Mouse (Mus musculus) neural tube, embryonic 14.5 days (tissue): ENCODE measurements at regions not wholly inside any gene's neighbourhood (a gene's known extent, or its start where the extent isn't known, plus 50 kb on each side); places are given as distances from the start of the nearest gene placed in this dataset.

Experiments
- ATAC-seq: fragments of 200-750 bp; cut with Nextera tagmentation; 2 replicates; pipeline ENCODE4 v1.8.0; 2017; ENCODE audit warnings: low read depth, mild to moderate bottlenecking, moderate TSS enrichment, moderate library complexity
- H3K27ac ChIP-seq: fragments of 300-500 bp; sonication (generic); 2 replicates; pipeline ENCODE4 v1.5.1; 2014; ENCODE audit warnings: low read depth, mild to moderate bottlenecking, control low read depth, low read length, moderate library complexity, mixed read lengths
- H3K27me3 ChIP-seq: fragments of 300-500 bp; sonication (generic); 2 replicates; pipeline ENCODE4 v1.6.1; 2014; ENCODE audit warnings: low read length; ENCODE audit not compliant: control insufficient read depth, insufficient read depth
- H3K36me3 ChIP-seq: fragments of 300-500 bp; sonication (generic); 2 replicates; pipeline ENCODE4 v1.6.1; 2014; ENCODE audit warnings: low read length, mixed read lengths; ENCODE audit not compliant: control insufficient read depth, insufficient read depth
- H3K4me1 ChIP-seq: fragments of 300-500 bp; sonication (generic); 2 replicates; pipeline ENCODE4 v1.6.1; 2014; ENCODE audit warnings: low read length; ENCODE audit not compliant: control insufficient read depth, insufficient read depth
- H3K4me2 ChIP-seq: fragments of 300-500 bp; sonication (generic); 2 replicates; pipeline ENCODE4 v1.6.1; 2014; ENCODE audit warnings: mild to moderate bottlenecking, low read depth, low read length, control low read depth
- H3K4me3 ChIP-seq: fragments of 300-500 bp; sonication (generic); 2 replicates; pipeline ENCODE4 v1.5.1; 2014; ENCODE audit warnings: low read depth, low read length, control low read depth, mixed read lengths
- H3K9ac ChIP-seq: fragments of 300-500 bp; sonication (generic); replicated peaks from 2 replicates; pipeline ENCODE4 v1.6.1; 2014; ENCODE audit warnings: low read depth, mild to moderate bottlenecking, control low read depth, low read length, mixed read lengths
- H3K9me3 ChIP-seq: fragments of 300-500 bp; sonication (generic); 2 replicates; pipeline ENCODE4 v1.6.1; 2016; ENCODE audit warnings: low read length; ENCODE audit not compliant: control insufficient read depth
- WGBS: fragments of 180-500 bp; shearing (Covaris S2); extraction: QIAGEN DNeasy Blood & Tissue Kit; methylation state at CpG from one replicate; pipeline ENCODE4 v1.1.7; 2014; 5-methylcytosine and 5-hydroxymethylcytosine counted together

DNA sequence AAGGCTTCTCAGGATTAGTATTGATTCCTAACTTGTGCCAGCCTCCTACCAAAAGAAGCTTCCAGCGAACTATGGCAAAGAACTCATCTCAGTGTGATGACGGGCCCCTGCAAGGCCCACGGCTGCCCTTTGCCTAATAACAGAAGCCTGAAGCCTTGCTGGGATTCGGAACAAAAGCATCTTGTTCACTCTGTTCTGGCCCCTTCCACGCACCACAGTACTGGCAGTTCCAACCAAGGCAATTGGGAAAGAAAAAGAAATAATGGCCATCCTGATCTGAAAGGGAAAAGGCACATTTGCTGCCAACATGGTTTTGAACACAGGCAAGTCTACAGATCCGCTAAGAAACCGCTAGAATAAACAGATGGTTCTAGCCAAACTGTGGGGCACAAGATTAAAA is 150.4 kb upstream of the Tcerg1l start:
- no peak overlapping the region for H3K4me3 ChIP-seq
- H3K27me3 ChIP-seq, result no peaks in the 10 kb centered on the region
- 63% methylated on average over 7 of the region's 7 CpGs for WGBS
- no peaks in the 10 kb centered on the region for H3K4me1 ChIP-seq
- H3K9me3 ChIP-seq, result no peaks in the 10 kb centered on the region
- no peak for ATAC-seq
- H3K9ac ChIP-seq, result no peak overlapping the region
- H3K4me2 ChIP-seq, result no peak overlapping the region
- no peaks in the 10 kb centered on the region for H3K36me3 ChIP-seq
- H3K27ac ChIP-seq, result no peak overlapping the region

GRCm38 (mm10) chr7:138538048-138538831 is 140.7 kb upstream of the Tcerg1l start:
- Histone ChIP-seq H3K27ac (no peak overlapping the region), H3K4me2 (no peak overlapping the region), H3K9me3 (no peaks in the 10 kb centered on the region), H3K9ac (no peak overlapping the region), H3K4me3 (no peak overlapping the region), H3K4me1 (no peaks in the 10 kb centered on the region), H3K27me3 (no peaks in the 10 kb centered on the region), H3K36me3 (no peaks in the 10 kb centered on the region)
- no peak for ATAC-seq
- WGBS, result 47% methylated on average over 18 of the region's 18 CpGs

GRCm38 (mm10) chr7:138526143-138526542 is 128.6 kb upstream of the Tcerg1l start:
- 98% methylated on average over 2 of the region's 2 CpGs for WGBS
- Histone ChIP-seq H3K27me3 (no peaks in the 10 kb centered on the region), H3K9ac (no peak overlapping the region), H3K36me3 (no peaks in the 10 kb centered on the region), H3K4me1 (no peaks in the 10 kb centered on the region), H3K4me2 (no peak overlapping the region), H3K27ac (no peak overlapping the region), H3K9me3 (no peaks in the 10 kb centered on the region), H3K4me3 (no peak overlapping the region)
- ATAC-seq, result no peak

DNA sequence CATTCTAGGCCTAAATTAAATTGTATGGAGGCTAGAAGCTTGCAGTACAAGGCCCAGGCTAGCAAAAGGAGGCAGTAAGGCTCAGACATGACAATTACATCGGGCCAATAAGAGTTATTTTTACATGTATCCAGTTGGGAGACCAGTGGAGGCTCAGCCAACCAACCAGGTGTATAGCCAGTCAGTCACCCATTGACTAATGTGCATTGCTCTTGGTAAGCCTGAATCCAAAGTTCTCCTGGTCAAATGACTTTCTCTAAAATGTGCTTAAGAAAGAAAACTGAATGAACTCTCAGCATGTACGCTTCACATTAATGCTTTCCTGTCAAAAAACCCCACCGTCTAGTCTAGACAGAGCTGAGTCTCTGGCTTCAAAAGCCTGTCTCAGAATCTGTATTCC is 127.4 kb upstream of the Tcerg1l start:
- Histone ChIP-seq H3K4me3 (no peak overlapping the region), H3K27ac (no peak overlapping the region), H3K27me3 (no peaks in the 10 kb centered on the region), H3K4me1 (no peaks in the 10 kb centered on the region), H3K9me3 (no peaks in the 10 kb centered on the region), H3K36me3 (no peaks in the 10 kb centered on the region), H3K9ac (no peak overlapping the region), H3K4me2 (no peak overlapping the region)
- no peak for ATAC-seq
- 80% methylated on average over 3 of the region's 3 CpGs for WGBS

GRCm38 (mm10) chr7:138514171-138514570 is 116.6 kb upstream of the Tcerg1l start:
- Histone ChIP-seq H3K4me3 (no peak overlapping the region), H3K27ac (no peak overlapping the region), H3K4me1 (no peaks in the 10 kb centered on the region), H3K4me2 (no peak overlapping the region), H3K9ac (no peak overlapping the region), H3K27me3 (no peaks in the 10 kb centered on the region), H3K36me3 (no peaks in the 10 kb centered on the region), H3K9me3 (no peaks in the 10 kb centered on the region)
- WGBS, result 90% methylated on average over 2 of the region's 2 CpGs
- no peak for ATAC-seq

DNA sequence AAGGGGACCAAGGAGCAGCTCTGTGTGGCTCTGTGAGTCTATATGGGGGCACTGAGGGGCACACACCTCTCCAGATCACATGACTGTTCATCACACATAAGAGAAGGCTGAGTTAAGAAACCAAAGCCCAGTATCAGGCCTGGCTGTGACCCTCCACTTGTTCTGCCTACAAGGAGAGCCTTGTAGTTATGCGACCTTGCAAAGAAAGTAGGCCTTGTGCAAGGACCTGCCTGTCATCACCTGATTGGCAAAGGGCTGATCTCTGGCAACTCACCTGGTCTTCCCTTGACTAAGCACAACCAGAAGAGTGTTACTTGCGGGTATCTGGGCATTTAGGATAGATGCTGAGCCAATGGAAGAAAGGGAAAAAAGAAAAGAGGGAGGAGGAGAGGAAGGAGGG is 107.7 kb upstream of the Tcerg1l start:
- no peaks in the 10 kb centered on the region for H3K9me3 ChIP-seq
- no peak overlapping the region for H3K4me2 ChIP-seq
- H3K27ac ChIP-seq, result no peak overlapping the region
- no peaks in the 10 kb centered on the region for H3K4me1 ChIP-seq
- no peak overlapping the region for H3K4me3 ChIP-seq
- 91% methylated on average over 2 of the region's 2 CpGs for WGBS
- H3K27me3 ChIP-seq, result no peaks in the 10 kb centered on the region
- H3K36me3 ChIP-seq, result no peaks in the 10 kb centered on the region
- no peak overlapping the region for H3K9ac ChIP-seq
- no peak for ATAC-seq

- WGBS, result 11% methylated on average over 3 of the region's 3 CpGs
- no peaks in the 10 kb centered on the region for H3K9me3 ChIP-seq
- ATAC-seq, result no peak
- no peak overlapping the region for H3K27ac ChIP-seq
- H3K9ac ChIP-seq, result no peak overlapping the region
- H3K36me3 ChIP-seq, result no peaks in the 10 kb centered on the region
- no peak overlapping the region for H3K4me2 ChIP-seq
- no peak overlapping the region for H3K4me3 ChIP-seq
- H3K4me1 ChIP-seq, result no peaks in the 10 kb centered on the region
- no peaks in the 10 kb centered on the region for H3K27me3 ChIP-seq
Measured at GRCm38 (mm10) chr7:138503986-138504385, 106.5 kb upstream of the Tcerg1l start.

DNA sequence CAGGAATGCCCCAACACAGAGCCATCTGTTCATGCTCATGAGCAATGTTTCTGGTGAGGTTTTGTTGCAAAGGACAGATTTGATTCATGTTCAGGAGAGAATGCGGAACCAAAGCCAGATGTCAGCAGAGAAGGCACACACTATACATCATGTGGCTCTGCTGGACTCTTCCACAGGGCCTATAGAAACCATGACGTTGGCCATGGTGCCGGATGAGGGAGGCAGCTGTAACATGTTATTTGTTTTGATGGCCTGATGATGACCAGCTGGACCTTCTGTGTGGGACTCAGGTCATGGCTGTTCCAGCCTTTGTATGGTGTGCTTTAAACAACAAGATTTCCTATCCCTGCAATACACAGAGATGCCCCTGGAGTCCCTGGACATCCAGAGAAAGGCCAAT is 105.5 kb upstream of the Tcerg1l start:
- H3K27ac ChIP-seq, result no peak overlapping the region
- H3K9me3 ChIP-seq, result no peaks in the 10 kb centered on the region
- H3K27me3 ChIP-seq, result no peaks in the 10 kb centered on the region
- no peaks in the 10 kb centered on the region for H3K36me3 ChIP-seq
- no peak overlapping the region for H3K9ac ChIP-seq
- H3K4me2 ChIP-seq, result no peak overlapping the region
- 41% methylated on average over 3 of the region's 3 CpGs for WGBS
- H3K4me3 ChIP-seq, result no peak overlapping the region
- no peaks in the 10 kb centered on the region for H3K4me1 ChIP-seq
- ATAC-seq, result no peak

GRCm38 (mm10) chr7:138501347-138502014 is 104.0 kb upstream of the Tcerg1l start:
- Histone ChIP-seq H3K9ac (no peak overlapping the region), H3K4me3 (no peak overlapping the region), H3K9me3 (no peaks in the 10 kb centered on the region), H3K36me3 (no peaks in the 10 kb centered on the region), H3K27me3 (no peaks in the 10 kb centered on the region), H3K4me2 (no peak overlapping the region), H3K4me1 (no peaks in the 10 kb centered on the region), H3K27ac (no peak overlapping the region)
- ATAC-seq, result no peak
- 59% methylated on average over 14 of the region's 14 CpGs for WGBS
